Mouse (Mus musculus) spleen, adult 2 months (tissue): ENCODE results near the gene Rad54l2. TPM values are rescaled to one million over a fixed set of nuclear protein-coding genes. Genes with fewer than 3 reads are reported as not detected.

ENCODE experiments used
- DNase-seq, 2 experiments: peaks; one replicate each; pipeline versions ENCODE4 v3.0.0 to v3.0.0-alpha.2; 2012 to 2021; ENCODE audit warnings: low spot score in 2 of 2, low read depth in 1 of 2
- H3K27ac ChIP-seq: fragments of 200-500 bp; 2 replicates; pipeline ENCODE4 v1.5.1; 2012; ENCODE audit warnings: low read length, inconsistent platforms; ENCODE audit not compliant: insufficient read depth
- H3K27me3 ChIP-seq: fragments of 200-500 bp; 2 replicates; pipeline ENCODE4 v1.6.1; 2012; ENCODE audit warnings: mild to moderate bottlenecking, moderate library complexity, low read length, inconsistent platforms; ENCODE audit not compliant: control insufficient read depth, insufficient read depth
- H3K36me3 ChIP-seq: fragments of 200-500 bp; 2 replicates; pipeline ENCODE4 v1.6.1; 2012; ENCODE audit warnings: mild to moderate bottlenecking, low read length, inconsistent platforms; ENCODE audit not compliant: control insufficient read depth, insufficient read depth
- H3K4me1 ChIP-seq: fragments of 200-500 bp; 2 replicates; pipeline ENCODE4 v1.6.1; 2011; ENCODE audit warnings: inconsistent platforms; ENCODE audit not compliant: control insufficient read depth, insufficient read depth, insufficient read length
- H3K4me3 ChIP-seq: fragments of 200-500 bp; 2 replicates; pipeline ENCODE4 v1.5.1; 2011; ENCODE audit warnings: mild to moderate bottlenecking, inconsistent platforms; ENCODE audit not compliant: insufficient read depth, insufficient read length; ENCODE audit errors: extremely low read depth
- CTCF ChIP-seq: fragments of 200-500 bp; IDR thresholded peaks from 2 replicates; pipeline ENCODE4 v1.5.1; 2011; ENCODE audit warnings: mild to moderate bottlenecking, inconsistent platforms; ENCODE audit not compliant: insufficient read depth, insufficient read length, insufficient replicate concordance; ENCODE audit errors: extremely low read depth
- POLR2A ChIP-seq: fragments of 200-500 bp; IDR thresholded peaks from 2 replicates; pipeline ENCODE4 v1.6.1; 2011; ENCODE audit warnings: low read depth, low read length, inconsistent platforms
- WGBS: fragments of 180-500 bp; shearing (Covaris S2); methylation state at CpG from one replicate; pipeline ENCODE4 v1.1.7; 2018; 5-methylcytosine and 5-hydroxymethylcytosine counted together
- polyA plus RNA-seq: library from polyadenylated mRNA; depleted of rRNA; stranded (reverse); fragments of >200 nt; gene quantifications from 2 replicates; pipeline ENCODE4 v1.2.3, GENCODE M21; 2012

Rad54l2 gene
- polyA plus RNA-seq, 1 experiment: 22.9 TPM

GRCm38 (mm10) chr9:106681026-106681425 lies 108.0 kb downstream of the Rad54l2 start:
- peaks cover 7% of the 10 kb centered on the region; the same call in 1 of the 2 replicates for H3K36me3 ChIP-seq
- TF ChIP-seq CTCF (no peak), POLR2A (no peak)

GRCm38 (mm10) chr9:106678242-106678641 lies 110.8 kb downstream of the Rad54l2 start:
- H3K4me1 ChIP-seq: no peaks in the 10 kb centered on the region
- no peak overlapping the region for H3K27ac ChIP-seq
- DNase-seq: no peak
- TF ChIP-seq CTCF (no peak), POLR2A (no peak)
- H3K4me3 ChIP-seq: no peak overlapping the region
- H3K27me3 ChIP-seq: no peaks in the 10 kb centered on the region
- peaks cover 7% of the 10 kb centered on the region; the same call in 1 of the 2 replicates for H3K36me3 ChIP-seq
- 86% methylated on average over 4 of the region's 4 CpGs for WGBS

More at GRCm38 (mm10) chr9:106681026-106681425, 108.0 kb downstream of the Rad54l2 start:
- H3K4me3 ChIP-seq: no peak overlapping the region
- no peak for DNase-seq
- H3K4me1 ChIP-seq: no peaks in the 10 kb centered on the region; the same call in 1 of the 2 replicates
- 93% methylated on average over 9 of the region's 9 CpGs for WGBS
- H3K27ac ChIP-seq: no peak overlapping the region
- no peaks in the 10 kb centered on the region for H3K27me3 ChIP-seq

- no peak for TF ChIP-seq CTCF
- TF ChIP-seq POLR2A: no peak
- H3K27ac ChIP-seq: no peak overlapping the region
- WGBS: 89% methylated on average over 5 of the region's 5 CpGs
- peaks cover 7% of the 10 kb centered on the region; the same call in 1 of the 2 replicates for H3K36me3 ChIP-seq
- no peaks in the 10 kb centered on the region for H3K4me1 ChIP-seq
- H3K27me3 ChIP-seq: no peaks in the 10 kb centered on the region
- no peak for DNase-seq
- H3K4me3 ChIP-seq: no peak overlapping the region
Observed at GRCm38 (mm10) chr9:106677702-106678101, 111.3 kb downstream of the Rad54l2 start.

- WGBS: 85% methylated on average over 4 of the region's 4 CpGs
- Histone ChIP-seq H3K4me1 (no peaks in the 10 kb centered on the region), H3K36me3 (peaks cover 6% of the 10 kb centered on the region; the same call in 1 of the 2 replicates), H3K27ac (no peak overlapping the region), H3K27me3 (no peaks in the 10 kb centered on the region), H3K4me3 (no peak overlapping the region)
- no peak for DNase-seq
- no peak for TF ChIP-seq POLR2A
- no peak for TF ChIP-seq CTCF
Observed at GRCm38 (mm10) chr9:106676571-106676970, 112.4 kb downstream of the Rad54l2 start.

- H3K36me3 ChIP-seq: peaks cover 4% of the 10 kb centered on the region; the same call in 1 of the 2 replicates
Observed at GRCm38 (mm10) chr9:106675965-106676364, 113.0 kb downstream of the Rad54l2 start.

GRCm38 (mm10) chr9:106675480-106675879 lies 113.5 kb downstream of the Rad54l2 start:
- no peak for TF ChIP-seq POLR2A
- TF ChIP-seq CTCF: peak; percentile 81; the same call in 1 of the 2 replicates
- Histone ChIP-seq H3K27me3 (no peaks in the 10 kb centered on the region), H3K36me3 (peaks cover 4% of the 10 kb centered on the region; the same call in 1 of the 2 replicates), H3K4me1 (no peaks in the 10 kb centered on the region), H3K4me3 (no peak overlapping the region), H3K27ac (no peak overlapping the region)
- DNase-seq: peak; percentile 41 to 77
- WGBS: 0% methylated on average over 1 of the region's 1 CpGs

More at GRCm38 (mm10) chr9:106675965-106676364, 113.0 kb downstream of the Rad54l2 start:
- H3K4me3 ChIP-seq: no peak overlapping the region
- no peak for DNase-seq
- TF ChIP-seq CTCF (no peak), POLR2A (no peak)
- H3K27me3 ChIP-seq: no peaks in the 10 kb centered on the region
- no peak overlapping the region for H3K27ac ChIP-seq
- no peaks in the 10 kb centered on the region for H3K4me1 ChIP-seq
- WGBS: 81% methylated on average over 9 of the region's 9 CpGs

GRCm38 (mm10) chr9:106673860-106674259 lies 115.1 kb downstream of the Rad54l2 start:
- H3K4me1 ChIP-seq: no peaks in the 10 kb centered on the region
- no peak overlapping the region for H3K27ac ChIP-seq
- TF ChIP-seq CTCF (no peak), POLR2A (no peak)
- WGBS: 89% methylated on average over 2 of the region's 2 CpGs
- no peak overlapping the region for H3K4me3 ChIP-seq
- no peak for DNase-seq
- H3K27me3 ChIP-seq: no peaks in the 10 kb centered on the region
- H3K36me3 ChIP-seq: peaks cover 4% of the 10 kb centered on the region; the same call in 1 of the 2 replicates
